Mouse (Mus musculus): ENCODE measurements around the gene Izumo3.

- TF ChIP-seq CTCF (IDR thresholded peaks at IDR 0.05; ENCODE audit: borderline replicate concordance, insufficient read depth, low read length) (no peak), POLR2A (IDR thresholded peaks at IDR 0.05; ENCODE audit: low read depth, low read length) (no peak)
These were observed at the start of gene Izumo3 for GRCm38 (mm10) chr4:92147134-92147533.
